Mouse (Mus musculus): ENCODE data around the gene Syndig1l.

GRCm38 (mm10) chr12:84687531-84687930 lies 11.1 kb downstream of the Syndig1l start:
- no peak for TF ChIP-seq EP300 (optimal IDR thresholded peaks at IDR 0.05)
- no peak for TF ChIP-seq CTCF (IDR thresholded peaks at IDR 0.05; ENCODE audit: low read depth)

Data from stomach, postnatal 0 days (tissue).